Mouse (Mus musculus) gastrocnemius, postnatal 14 days (tissue): ENCODE measurements around the gene Stk32c. TPM values are rescaled to one million over a fixed set of nuclear protein-coding genes. Genes with fewer than 3 reads are reported as not detected.

Experiments used
- DNase-seq: peaks from one replicate; pipeline ENCODE4 v3.0.0; 2021; ENCODE audit warnings: mixed read lengths
- intact Hi-C: fragments of 180-260 bp; cut with DNase I; formaldehyde crosslinking; loops from one replicate; pipeline ENCODE4 v1.15.1; 2025; ENCODE audit warnings: low total_unique reads
- total RNA-seq, 2 experiments: library from RNA; stranded (reverse); gene quantifications; 2 replicates each; pipeline ENCODE4 v1.2.3; 2021

The Stk32c gene
- total RNA-seq, 2 experiments from 2014 or later, result 1.2 to 1.4 TPM

DNA sequence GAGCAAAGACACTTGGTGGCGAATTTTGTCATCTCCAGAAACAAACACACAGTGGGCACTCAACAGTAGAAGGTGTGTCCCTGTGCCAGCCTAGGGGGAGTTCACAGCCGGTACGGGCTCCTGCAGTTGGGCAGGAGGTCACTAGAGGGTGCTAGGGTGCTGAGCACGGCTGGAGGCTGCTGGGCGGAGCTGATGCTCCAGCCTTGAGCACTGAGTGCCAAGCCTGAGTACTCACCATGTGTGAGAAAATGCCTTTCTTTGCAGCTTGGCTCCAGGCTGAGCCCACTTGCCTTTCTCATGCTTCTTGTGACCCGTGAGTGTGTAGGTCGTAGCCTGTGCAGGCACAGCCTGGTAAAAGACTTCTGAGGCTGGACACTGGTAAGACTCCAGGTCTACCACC lies 20.6 kb upstream of the Stk32c start:
- intact Hi-C loops, result loop anchor here (2.0 to 10.0 kb wide), 3 partner anchors 65 to 239 kb away; partner anchors contain the start of gene Inpp5a
- peak; percentile 86 for DNase-seq

DNA sequence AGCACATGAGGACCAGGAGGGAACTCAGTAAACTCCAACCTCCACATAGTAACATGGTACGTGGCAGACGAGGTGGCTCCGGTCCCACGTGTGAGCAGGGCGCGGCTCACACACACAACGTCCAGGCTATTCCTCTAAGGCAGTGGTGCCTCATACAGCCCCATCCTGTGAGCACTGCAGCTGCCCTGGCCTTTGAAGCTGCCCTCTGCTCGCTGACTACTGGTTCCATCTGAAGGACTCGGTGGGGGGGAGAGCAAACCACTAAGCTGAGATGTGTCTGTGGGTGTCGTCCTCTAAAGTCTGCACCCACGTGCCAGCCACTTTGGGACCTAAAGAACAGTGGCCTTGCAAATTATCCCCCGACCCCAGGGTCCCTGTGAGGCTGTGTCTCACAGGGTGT lies 17.1 kb upstream of the Stk32c start:
- intact Hi-C loops, result loop anchor here (5.0 to 10.0 kb wide), 2 partner anchors 155 to 242 kb away; partner anchors contain the start of gene Inpp5a

DNA sequence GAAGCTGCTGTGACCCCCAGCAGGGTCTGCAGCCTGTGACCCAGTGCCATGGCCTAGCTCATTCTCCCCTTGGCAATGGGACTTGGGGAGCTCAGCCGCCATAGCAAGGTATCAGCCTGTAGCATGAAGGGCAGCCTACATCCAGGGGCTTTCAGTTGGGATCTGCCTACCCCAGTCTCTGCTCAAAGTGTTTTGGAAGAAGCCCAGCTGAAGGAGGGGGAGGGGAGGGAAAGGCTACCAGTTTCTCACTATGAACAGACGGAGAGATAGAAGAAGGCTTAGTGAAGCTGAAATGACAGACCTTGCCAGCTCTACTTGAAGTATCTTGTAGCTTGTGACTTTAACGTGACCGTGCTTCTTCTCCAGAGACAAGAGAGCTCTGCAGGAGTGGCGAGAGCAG lies 16.7 kb upstream of the Stk32c start:
- intact Hi-C loops, result loop anchor here (5.0 to 10.0 kb wide), 2 partner anchors 155 to 242 kb away; partner anchors contain the start of gene Inpp5a
- DNase-seq, result no peak

More for the DNA sequence above, 17.1 kb upstream of the Stk32c start:
- DNase-seq, result no peak

DNA sequence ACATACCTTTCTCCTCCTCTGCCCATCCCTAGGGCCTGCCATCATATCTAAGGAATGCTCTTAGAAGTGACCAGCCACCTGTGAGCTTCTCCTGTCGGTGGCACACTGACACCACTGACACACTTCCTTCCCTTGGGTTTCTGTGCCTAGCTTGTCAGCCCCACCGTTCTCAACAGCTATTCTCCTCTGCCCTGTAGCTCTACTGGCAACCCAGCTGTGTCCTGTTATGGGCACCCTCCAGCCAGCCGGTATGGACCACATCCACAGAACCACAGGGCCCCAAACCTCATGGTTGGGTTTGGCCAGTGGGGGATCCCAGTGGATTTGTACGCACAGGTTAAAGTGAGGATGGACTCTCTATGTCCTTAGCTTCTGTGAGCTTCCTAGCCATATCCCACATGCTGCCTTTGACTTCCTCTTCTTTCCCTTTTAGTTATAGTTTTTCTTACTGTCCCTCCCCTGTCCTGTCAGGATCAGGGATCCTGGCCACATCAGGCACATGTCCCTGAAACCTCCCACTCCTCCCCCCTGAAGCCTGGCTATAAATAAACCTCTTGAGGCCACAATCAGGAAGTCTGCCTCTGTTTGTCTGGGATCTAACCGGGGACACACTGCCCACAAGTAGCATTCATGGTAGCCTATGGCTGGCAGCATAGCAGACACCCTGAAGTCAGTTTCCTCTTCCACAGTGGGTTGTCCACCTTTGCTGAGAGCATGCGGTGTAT lies 15.5 kb upstream of the Stk32c start:
- intact Hi-C loops, result no loop called here

DNA sequence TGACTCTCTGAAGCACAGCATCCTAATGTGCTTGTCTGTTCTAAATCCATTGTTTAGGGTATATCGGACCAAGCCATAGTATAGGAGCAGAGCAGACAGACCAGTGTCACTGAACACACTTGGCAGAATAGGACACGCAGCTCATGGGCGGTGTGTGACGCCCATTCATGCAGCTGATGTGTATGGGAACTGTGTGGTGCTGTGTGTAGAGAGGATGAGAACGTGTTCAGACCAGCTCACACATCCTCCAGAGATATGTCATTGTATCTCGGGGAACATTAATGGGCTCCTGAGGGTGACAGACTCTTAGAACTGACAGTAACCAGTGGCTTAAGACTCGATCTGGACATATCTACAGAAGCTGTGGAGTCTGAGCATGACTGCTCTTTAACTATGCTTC lies 13.3 kb upstream of the Stk32c start:
- intact Hi-C loops, result no loop called here
- no peak for DNase-seq

More for the DNA sequence above, 15.5 kb upstream of the Stk32c start:
- no peak for DNase-seq

DNA sequence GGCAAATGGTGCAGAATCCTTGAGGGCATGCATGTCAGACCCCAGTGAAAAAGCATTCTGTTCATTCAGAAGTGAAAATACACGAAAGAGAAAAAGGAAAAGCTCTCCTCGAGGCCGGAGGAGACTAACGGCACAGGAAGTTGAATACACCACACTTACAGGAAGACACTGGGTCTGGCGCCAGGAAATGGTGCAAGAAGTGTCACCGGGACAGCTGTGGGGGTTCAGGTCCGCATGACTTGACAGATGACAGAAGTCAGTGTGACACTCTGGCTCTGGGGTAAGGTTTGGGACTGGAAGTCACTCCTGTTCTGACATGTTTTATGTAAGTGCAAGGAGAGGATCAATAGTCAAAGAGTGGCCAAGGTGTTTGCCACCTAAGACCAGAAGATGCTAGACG lies 11.6 kb upstream of the Stk32c start:
- DNase-seq, result no peak
- intact Hi-C loops, result no loop called here

DNA sequence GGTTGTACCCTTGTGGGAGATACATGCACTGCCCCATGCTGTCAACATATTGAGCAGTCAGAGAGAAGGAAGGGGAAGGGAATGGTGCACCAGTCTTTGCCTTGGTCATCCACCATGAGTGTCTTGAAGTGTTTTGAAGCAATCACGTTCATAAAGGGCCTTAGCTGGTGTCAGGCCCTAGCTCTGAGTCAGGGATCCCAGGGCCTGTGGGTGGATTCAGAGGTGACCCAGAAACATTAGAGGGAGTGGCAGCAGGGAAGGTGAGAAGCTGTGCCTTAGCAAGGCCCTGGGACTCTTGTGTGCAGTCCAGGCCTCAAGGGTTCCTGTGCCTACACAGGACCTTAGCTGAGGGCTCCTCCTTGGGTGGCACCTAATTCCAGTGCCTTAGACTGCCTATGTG lies 11.0 kb upstream of the Stk32c start:
- no peak for DNase-seq
- intact Hi-C loops, result no loop called here

DNA sequence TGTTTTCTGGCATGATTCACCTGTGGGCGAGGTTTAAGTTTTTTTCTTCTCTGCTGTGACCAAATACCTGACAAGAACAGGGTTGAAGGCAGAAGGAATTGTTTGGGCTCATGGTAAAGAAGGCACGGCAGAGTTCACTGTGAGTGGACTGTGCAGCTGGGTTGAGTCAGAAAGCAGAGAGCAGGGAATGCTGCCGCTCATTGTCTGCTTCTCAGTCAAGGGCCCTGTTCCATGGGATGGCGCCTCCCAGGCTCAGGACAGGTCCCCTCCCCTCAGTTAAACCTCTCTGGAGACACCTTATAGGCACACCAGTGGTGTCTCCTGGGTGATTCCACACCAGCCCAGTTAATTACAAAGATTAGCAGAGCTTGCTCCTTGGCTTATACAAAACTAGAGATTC lies 9.2 kb upstream of the Stk32c start:
- DNase-seq, result no peak
- intact Hi-C loops, result no loop called here

DNA sequence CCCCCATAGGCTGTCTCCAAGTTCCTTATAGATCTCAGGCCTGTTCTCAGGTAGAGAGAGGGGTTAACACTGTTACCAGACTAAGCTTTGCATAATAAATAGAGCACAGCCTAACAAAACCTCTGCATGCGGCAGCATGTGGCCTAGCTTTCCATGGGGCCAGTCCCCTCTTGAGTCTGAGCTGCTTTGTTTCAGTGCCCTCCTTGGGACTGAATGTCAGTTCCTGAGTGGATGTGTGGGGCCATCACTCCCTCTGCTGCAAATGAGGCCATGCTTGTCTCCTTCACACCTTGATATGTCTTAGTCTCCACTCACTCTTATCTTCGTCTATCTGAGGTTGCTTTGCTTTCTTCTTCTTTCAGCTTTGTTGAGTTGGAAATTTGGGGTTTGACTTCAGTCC lies 8.7 kb upstream of the Stk32c start:
- no peak for DNase-seq

DNA sequence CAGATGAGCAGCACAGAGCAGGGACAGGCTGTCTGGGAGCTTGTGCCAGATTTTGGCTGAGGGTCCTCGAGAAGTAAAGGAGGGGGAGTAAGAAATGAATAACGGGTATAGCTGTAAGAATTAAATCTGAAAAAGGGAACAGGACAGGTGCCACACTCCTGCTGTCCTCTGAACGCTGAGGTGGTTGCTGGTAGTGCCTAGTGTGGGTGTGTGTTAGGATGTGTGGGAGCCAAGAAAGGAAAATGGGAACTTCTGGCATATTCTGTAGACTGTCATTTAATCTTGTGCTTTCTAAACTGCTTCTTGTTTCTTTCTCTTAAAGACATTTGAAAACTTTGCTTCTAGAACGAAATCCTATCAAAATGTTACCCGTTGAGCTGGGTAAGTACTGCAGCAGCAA lies 8.0 kb upstream of the Stk32c start:
- intact Hi-C loops, result no loop called here
- DNase-seq, result no peak

More for the DNA sequence above, 8.7 kb upstream of the Stk32c start:
- intact Hi-C loops, result no loop called here

DNA sequence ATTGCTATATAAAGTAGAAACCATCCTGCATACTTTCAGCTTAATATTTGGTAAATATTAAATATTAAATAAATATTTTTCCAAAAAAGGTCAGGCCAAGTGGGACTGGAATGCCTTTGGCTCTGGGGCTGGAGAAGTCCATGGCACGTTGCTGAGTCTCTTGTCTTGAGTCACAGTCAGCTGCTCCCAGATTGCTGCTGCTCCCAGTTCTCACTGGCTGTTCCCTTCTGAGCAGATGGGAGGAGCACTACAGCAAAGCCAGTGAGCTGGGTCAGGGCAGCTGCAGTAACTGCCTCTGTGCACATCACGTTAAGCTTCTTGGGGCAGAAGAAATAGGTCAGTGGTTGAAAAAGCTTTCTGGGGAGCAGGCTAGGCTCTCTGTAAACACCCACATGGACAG lies 7.2 kb upstream of the Stk32c start:
- peak; percentile 43 for DNase-seq
- intact Hi-C loops, result no loop called here

DNA sequence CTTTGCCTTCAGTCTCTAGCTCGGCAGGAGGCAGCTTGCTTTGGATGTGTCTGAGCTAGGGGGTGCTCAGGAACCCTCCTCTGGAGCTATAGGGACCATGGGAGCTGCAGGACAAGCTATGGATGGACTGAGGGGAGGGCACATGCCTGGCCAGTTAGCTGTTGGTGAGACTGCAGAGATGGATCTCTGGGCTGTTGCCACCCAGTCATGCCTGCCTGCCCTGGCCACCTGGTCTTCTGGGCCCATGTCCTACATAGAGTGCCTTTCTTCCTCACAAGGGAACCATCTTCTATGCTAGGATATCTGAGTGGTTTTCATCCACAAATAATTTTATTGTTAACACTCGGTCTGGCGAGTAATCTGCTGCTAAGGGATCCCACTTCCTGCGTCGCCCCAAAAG lies 6.4 kb upstream of the Stk32c start:
- intact Hi-C loops, result no loop called here
- DNase-seq, result no peak

DNA sequence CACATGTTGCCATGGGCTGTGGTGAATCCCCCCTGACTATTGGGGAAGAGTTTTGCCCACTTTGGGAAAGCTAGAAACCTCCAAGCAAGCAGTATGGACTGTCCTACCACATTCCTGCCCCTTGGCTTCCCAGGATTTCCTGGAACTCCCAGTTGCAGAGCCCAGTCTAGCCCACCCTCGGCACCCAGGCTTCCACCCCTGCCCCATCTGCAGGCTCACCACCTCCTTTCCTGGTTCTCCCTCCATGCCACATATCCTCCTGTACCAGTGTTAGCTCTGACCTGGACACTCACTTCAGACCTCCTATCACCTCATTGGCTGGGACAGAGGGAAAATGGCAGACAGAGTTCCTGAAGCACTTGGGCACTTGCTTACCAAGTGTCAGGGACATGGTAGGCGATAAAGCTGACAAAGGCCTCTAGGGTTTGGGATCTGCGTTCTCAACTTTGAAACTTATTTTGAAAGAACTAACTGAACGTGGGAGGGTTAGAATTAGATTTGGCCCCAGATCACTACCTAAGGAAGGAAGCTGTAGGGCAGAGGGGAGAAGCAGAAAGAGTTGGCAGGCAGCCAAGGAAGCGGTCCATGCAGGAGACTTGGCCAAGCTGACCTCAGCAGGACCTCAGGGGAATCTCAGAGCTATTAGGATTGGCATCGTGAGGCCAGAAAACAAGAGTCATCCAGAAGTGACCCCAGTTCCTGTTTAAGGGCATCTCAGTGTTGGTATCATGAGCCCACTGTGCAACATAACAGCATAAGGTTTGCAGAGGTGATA lies 5.7 kb upstream of the Stk32c start:
- intact Hi-C loops, result no loop called here
- peak; percentile 36 for DNase-seq

DNA sequence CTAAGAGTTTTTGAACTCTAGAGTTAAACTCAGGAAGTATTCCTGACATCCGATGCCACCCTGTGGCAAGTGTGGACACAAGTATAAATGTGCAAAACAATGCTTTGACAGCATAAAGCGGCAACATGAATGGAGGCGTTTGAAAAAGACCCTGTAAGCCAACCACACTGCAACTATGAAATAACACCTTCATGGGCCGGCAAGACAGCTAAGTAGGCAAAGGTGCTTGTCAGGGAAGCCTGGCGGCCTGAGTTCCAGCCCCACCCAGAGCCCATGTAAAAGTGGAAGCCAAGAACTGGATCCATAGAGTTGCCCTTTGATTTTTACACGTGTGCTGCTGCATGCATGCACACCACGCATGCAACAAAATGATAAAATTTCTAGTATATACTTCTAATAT lies 3.9 kb upstream of the Stk32c start:
- intact Hi-C loops, result no loop called here
- DNase-seq, result no peak

DNA sequence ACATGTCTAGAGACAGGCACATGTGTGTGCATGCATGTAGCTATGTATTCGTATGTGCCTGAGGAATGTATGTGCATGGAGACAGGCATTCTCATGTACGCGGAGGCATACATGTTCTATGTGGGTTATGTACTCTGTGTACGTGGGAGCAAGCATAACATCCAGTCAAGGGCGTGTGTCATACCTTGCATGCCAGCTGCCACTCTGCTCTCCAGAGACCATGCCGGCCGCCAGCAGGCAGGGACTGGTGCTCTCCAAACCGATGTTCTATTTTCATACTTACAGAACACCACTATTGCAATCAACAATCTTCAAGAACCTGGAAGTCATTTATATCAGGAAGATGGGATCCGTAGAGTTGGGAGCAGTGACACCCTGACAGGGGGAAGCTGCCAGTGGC lies 3.4 kb upstream of the Stk32c start:
- DNase-seq, result no peak
- intact Hi-C loops, result no loop called here

DNA sequence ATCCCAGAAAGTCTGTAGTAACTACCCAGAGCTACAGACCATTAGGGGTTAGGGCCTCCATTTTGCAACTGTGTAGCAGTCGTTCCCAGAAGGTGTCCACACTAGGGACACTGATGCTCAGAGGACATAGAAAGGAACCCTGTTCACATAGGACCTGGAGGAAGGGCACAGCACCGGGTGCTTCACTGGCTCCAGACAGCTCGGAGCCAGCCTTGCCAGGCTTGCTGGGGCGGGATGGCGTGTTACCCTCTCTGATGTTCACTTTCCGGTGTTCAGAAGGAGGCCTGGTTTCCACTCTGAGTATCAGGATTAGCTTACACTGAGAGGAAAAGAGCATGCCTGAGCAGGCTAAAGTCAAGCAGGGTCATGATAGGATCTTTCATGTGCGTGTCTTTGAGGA lies 2.8 kb upstream of the Stk32c start:
- intact Hi-C loops, result no loop called here
- DNase-seq, result no peak

DNA sequence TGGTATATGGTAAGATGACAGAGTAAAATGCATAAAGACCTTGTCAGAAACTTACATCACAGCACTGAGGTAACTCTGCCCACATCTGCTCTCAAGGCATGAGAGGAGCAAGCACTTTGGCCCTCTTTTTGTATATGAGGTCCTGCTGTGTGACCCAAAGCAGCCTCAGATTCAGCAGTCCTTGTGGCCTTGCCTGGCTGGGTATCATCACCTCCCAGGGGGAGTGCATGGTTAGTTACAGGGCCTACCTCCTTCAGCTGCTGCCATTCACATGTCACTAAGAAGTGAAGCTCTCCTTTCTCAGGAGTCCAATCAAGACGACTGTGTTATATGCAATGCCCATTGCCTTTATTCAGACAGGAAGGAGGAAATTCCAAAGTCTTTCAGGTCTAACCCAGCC lies 2.4 kb upstream of the Stk32c start:
- intact Hi-C loops, result no loop called here
- no peak for DNase-seq

DNA sequence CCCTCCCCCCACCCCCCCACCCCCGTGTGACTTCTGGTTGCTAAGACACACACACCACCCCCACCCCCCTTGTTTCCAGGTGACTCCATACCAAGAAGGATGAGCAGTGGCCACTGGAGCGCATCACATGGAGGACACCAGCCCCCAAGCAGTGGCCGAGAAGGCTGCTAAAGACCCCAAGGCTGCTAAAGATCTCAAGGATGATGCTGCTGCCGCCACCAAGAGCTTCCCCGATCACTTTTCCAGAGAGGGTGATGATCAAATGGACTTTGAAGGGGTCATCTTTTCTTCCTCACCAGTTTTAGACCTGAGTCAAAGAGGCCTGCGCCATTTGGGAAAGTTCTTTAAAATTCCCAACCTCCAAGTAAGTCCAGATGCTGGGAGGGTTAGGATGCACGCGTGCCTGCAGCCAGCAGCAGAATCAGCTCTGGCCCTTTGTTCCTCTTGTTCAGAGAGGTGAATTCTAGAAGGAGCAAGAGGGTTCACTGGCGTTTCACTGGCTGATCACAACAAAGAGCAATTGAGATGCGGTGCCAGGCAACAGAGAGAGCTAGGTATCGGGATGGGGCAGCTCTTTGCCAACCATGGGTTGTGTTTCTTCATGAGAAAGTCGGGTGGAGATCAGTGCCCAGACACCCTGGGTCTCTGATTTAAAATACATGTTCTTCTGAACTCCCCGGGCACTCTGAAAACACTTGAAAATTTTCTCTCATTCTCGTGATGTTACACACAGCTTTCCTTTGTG lies 1.7 kb upstream of the Stk32c start:
- no peak for DNase-seq
- intact Hi-C loops, result no loop called here

DNA sequence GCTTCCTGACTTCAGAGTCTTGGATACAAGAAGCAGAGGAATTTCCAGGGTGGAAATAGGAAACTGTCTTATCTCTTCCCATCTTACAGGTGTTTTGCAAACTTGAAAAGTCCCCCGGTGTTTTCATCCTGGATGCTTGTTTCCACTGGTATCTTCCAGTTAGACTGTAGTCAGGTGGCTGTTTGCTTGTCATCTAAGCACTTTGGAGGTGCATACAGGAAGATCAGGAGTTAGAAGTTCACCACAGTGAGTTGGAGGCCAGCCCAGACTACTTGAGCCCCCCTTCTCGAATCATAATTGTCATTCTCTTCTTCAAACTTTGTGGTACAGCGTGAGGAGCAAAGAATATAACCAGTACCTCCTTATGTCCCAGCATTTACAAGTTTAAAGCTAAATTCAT lies 1.1 kb upstream of the Stk32c start:
- DNase-seq, result no peak
- intact Hi-C loops, result no loop called here

DNA sequence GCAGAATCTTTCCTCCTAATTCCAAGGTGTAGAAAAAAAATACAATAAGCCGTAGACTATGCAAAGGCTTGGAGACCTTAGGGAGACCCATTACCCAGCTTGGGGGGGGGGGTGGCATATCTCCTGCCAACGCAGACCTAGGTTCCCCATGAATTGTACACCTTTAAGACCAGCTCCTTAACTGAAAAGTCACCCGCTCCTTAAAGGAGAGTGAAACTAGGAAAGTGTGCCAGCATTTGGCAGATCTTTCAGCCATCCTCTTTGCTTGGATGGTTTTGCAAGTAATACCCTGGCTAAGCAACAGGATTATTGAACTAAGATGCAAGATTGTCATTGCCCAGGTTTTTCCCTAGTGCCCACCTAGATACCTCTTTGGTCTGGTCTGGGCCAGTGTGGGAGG lies 644 bp upstream of the Stk32c start:
- intact Hi-C loops, result no loop called here
- no peak for DNase-seq
